Mouse (Mus musculus) heart, adult 2 months (tissue): Measurements from ENCODE around the gene Tex2. TPM values are rescaled to one million over a fixed set of nuclear protein-coding genes. Genes with fewer than 3 reads are reported as not detected.
"Not testable (repeated sequence)": the region's sequence is repeated elsewhere in the genome, so short reads cannot be mapped to it uniquely, and the experiment has no call there.

Source experiments
- DNase-seq, 2 experiments: peaks; one replicate each; pipeline ENCODE4 v3.0.0; 2021
- H3K27ac ChIP-seq: fragments of 200-600 bp; 2 replicates; pipeline ENCODE4 v1.8.1; 2022
- H3K27me3 ChIP-seq: fragments of 200-500 bp; 2 replicates; pipeline ENCODE4 v1.6.1; 2012; ENCODE audit warnings: mild to moderate bottlenecking, low read length, inconsistent platforms, mixed read lengths; ENCODE audit not compliant: control insufficient read depth, insufficient read depth
- H3K36me3 ChIP-seq: fragments of 200-500 bp; 2 replicates; pipeline ENCODE4 v1.6.1; 2012; ENCODE audit warnings: low read length, inconsistent platforms; ENCODE audit not compliant: control insufficient read depth, insufficient read depth
- H3K4me1 ChIP-seq: fragments of 200-500 bp; 2 replicates; pipeline ENCODE4 v1.6.1; 2011; ENCODE audit warnings: low read length; ENCODE audit not compliant: control insufficient read depth, insufficient read depth
- H3K4me3 ChIP-seq: fragments of 200-600 bp; 2 replicates; pipeline ENCODE4 v1.8.1; 2022
- H3K79me2 ChIP-seq: fragments of 200-500 bp; replicated peaks from 2 replicates; pipeline ENCODE4 v1.6.1; 2012; ENCODE audit warnings: mild to moderate bottlenecking, inconsistent platforms, low read length, moderate library complexity, mixed read lengths; ENCODE audit not compliant: control insufficient read depth, insufficient read depth
- H3K9ac ChIP-seq: fragments of 200-500 bp; 2 replicates; pipeline ENCODE4 v1.6.1; 2012; ENCODE audit warnings: low read depth, mild to moderate bottlenecking, control low read depth, inconsistent platforms, low read length, mixed read lengths
- CTCF ChIP-seq: fragments of 200-600 bp; IDR thresholded peaks from 2 replicates; pipeline ENCODE4 v1.8.1; 2022; ENCODE audit warnings: antibody characterized with exemption, mild to moderate bottlenecking, moderate library complexity
- EP300 ChIP-seq: fragments of 200-500 bp; IDR thresholded peaks from 2 replicates; pipeline ENCODE4 v1.6.1; 2011; ENCODE audit warnings: low read depth, low read length, control low read depth; ENCODE audit not compliant: insufficient read depth
- POLR2A ChIP-seq: fragments of 200-500 bp; IDR thresholded peaks from 2 replicates; pipeline ENCODE4 v1.6.1; 2011; ENCODE audit warnings: mild to moderate bottlenecking, low read depth, low read length, control low read depth; ENCODE audit not compliant: insufficient read depth
- WGBS: fragments of 180-500 bp; shearing (Covaris S2); methylation state at CpG from one replicate; pipeline ENCODE4 v1.1.7; 2018; 5-methylcytosine and 5-hydroxymethylcytosine counted together
- intact Hi-C: fragments of 180-260 bp; cut with DNase I; formaldehyde crosslinking; loops from one replicate; pipeline ENCODE4 v1.15.1; 2025
- polyA plus RNA-seq: library from polyadenylated mRNA; depleted of rRNA; stranded (reverse); fragments of >200 nt; gene quantifications from 2 replicates; pipeline ENCODE4 v1.2.3, GENCODE M21; 2012
- total RNA-seq, 2 experiments: library from RNA; stranded (reverse); gene quantifications; 2 replicates each; pipeline ENCODE4 v1.2.3; 2021

Tex2 gene
- total and polyA plus RNA-seq, 3 experiments = 17.2 to 46.8 (median 42.5) TPM

DNA sequence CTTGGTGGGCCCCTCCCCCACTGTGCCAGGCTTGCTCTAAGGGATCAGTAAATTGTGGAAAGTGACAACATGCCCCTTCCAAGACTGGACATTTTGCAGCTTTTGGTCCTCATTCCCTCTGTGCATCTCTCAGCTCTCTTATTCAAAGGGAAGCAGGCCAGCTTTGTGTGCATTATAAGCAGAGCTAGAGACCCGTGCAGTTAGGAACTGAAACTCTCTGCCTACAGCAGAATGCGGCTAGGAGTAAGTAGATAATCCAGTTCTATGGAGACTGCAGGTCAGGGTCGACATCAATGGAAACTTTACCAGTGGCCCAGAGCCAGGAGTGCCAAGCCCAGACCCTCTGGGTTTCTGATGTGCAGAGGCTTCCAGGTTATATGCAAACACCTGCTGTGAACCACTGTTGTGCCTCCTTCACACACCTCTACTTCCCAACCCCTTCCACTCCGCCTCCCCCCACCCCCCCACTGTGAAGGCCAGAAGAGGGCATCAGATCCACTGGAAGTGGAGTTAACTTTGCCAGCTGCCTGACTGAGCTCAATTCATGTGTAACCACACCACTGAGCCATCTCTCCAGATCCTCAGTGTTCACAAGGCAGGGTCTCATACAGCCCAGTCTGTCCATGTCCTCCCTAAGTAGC lies 114.4 kb downstream of the Tex2 start:
- no peaks in the 10 kb centered on the region; the same call in 1 of the 2 replicates for H3K4me1 ChIP-seq
- no peaks in the 10 kb centered on the region for H3K79me2 ChIP-seq
- no peak overlapping the region for H3K4me3 ChIP-seq
- DNase-seq = no peak
- TF ChIP-seq POLR2A = no peak
- TF ChIP-seq CTCF = no peak
- no peak for TF ChIP-seq EP300
- H3K27me3 ChIP-seq = no peaks in the 10 kb centered on the region
- 42% methylated on average over 4 of the region's 4 CpGs for WGBS
- no peak overlapping the region for H3K27ac ChIP-seq
- intact Hi-C loops = no loop called here
- H3K36me3 ChIP-seq = no peaks in the 10 kb centered on the region
- no peak overlapping the region for H3K9ac ChIP-seq

DNA sequence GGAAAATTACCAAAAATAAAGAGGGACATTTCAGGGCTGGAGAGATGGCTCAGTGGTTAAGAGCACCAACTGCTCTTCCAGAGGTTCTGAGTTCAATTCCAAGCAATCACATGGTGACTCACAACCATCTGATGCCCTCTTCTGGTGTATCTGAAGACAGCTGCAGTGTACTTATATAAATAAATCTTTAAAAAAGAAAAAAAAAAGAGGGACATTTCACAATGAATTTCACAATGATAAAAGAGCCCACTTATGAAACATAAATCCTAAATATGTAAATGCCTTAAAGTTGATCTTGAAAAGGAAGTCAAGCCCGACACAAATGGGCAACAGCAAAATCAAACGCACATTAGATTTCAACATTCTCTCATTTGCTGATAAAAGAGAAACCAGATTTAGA lies 115.3 kb downstream of the Tex2 start:
- H3K36me3 ChIP-seq = no peaks in the 10 kb centered on the region
- no peak for TF ChIP-seq POLR2A
- peak; percentile 30; the same call in 1 of the 2 replicates for TF ChIP-seq CTCF
- no peak for TF ChIP-seq EP300
- 80% methylated on average over 2 of the region's 2 CpGs for WGBS
- intact Hi-C loops = no loop called here
- H3K27ac ChIP-seq = no peak overlapping the region
- no peak overlapping the region for H3K9ac ChIP-seq
- H3K79me2 ChIP-seq = no peaks in the 10 kb centered on the region
- no peak overlapping the region for H3K4me3 ChIP-seq
- DNase-seq = no peak
- no peaks in the 10 kb centered on the region; the same call in 1 of the 2 replicates for H3K4me1 ChIP-seq
- H3K27me3 ChIP-seq = no peaks in the 10 kb centered on the region

- intact Hi-C loops, H3K79me2 ChIP-seq: not testable (repeated sequence)
- WGBS = 96% methylated on average over 2 of the region's 2 CpGs
Observed at GRCm38 (mm10) chr11:106497009-106497408, 116.2 kb downstream of the Tex2 start.

DNA sequence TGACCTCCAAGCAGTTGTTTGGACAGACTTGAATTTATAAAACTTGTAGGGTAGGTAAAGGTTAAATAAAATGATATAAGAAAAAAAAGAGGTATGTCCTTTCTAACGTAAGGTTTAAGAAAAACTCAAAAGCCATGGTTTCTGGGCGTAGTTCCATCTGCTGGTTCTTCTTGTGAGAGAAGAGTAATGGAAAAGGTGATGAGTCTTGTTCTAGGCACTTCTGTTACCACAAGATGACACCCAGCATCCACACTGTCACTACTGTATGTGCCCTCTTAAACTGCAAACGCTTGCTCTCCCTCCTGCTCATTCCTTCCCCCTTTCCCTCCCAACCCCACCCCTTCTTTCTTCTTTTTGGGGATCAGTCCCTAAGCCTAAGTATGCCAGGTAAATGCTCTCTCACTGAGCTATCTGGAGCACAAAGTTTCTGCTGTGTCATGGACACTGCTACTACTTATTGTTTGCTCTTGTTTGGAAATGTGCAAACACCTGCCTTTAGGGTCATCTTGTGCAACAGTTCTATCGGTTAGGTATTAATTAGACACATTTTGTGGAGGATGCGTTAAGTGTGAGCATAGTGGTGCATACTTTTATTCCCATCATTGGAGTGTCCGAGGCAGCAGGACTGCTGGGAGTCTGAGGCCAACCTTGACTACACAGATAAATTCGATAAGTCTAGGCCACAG lies 120.1 kb downstream of the Tex2 start:
- no peaks in the 10 kb centered on the region for H3K27me3 ChIP-seq
- H3K27ac ChIP-seq = no peak overlapping the region
- no peak overlapping the region for H3K9ac ChIP-seq
- intact Hi-C loops = no loop called here
- DNase-seq = no peak
- H3K4me3 ChIP-seq = no peak overlapping the region
- TF ChIP-seq EP300 (no peak), CTCF (no peak), POLR2A (no peak)
- H3K79me2 ChIP-seq = no peaks in the 10 kb centered on the region
- WGBS = 79% methylated on average over 7 of the region's 7 CpGs
- H3K36me3 ChIP-seq = no peaks in the 10 kb centered on the region
- no peaks in the 10 kb centered on the region; the same call in 1 of the 2 replicates for H3K4me1 ChIP-seq

More at GRCm38 (mm10) chr11:106497009-106497408, 116.2 kb downstream of the Tex2 start:
- not testable (repeated sequence) for H3K9ac ChIP-seq, H3K27ac ChIP-seq, H3K27me3 ChIP-seq, DNase-seq, H3K4me3 ChIP-seq, H3K4me1 ChIP-seq, H3K36me3 ChIP-seq

- TF ChIP-seq EP300 (peak; percentile 59; the same call in 1 of the 2 replicates), POLR2A (no peak), CTCF (peak; percentile 82)
- no peak overlapping the region for H3K27ac ChIP-seq
- H3K79me2 ChIP-seq = no peaks in the 10 kb centered on the region
- H3K36me3 ChIP-seq = 0 out of 2 replicates have a peak, but pooled peaks cover 2% of the 10 kb centered on the region
- H3K4me3 ChIP-seq = no peak overlapping the region
- H3K27me3 ChIP-seq = no peaks in the 10 kb centered on the region
- intact Hi-C loops = loop anchor here (1.0 kb wide), 1 partner anchor 73 kb away; no protein-coding TSS in a partner anchor
- WGBS = 2% methylated on average over 3 of the region's 3 CpGs
- DNase-seq = peak; percentile 49 to 56
- H3K9ac ChIP-seq = no peak overlapping the region
- no peaks in the 10 kb centered on the region; the same call in 1 of the 2 replicates for H3K4me1 ChIP-seq
Observed at GRCm38 (mm10) chr11:106491393-106491792, 121.8 kb downstream of the Tex2 start.

- H3K79me2 ChIP-seq, H3K9ac ChIP-seq, H3K27ac ChIP-seq, intact Hi-C loops, H3K4me3 ChIP-seq, H3K4me1 ChIP-seq, DNase-seq, H3K36me3 ChIP-seq, H3K27me3 ChIP-seq: not testable (repeated sequence)
- WGBS = 83% methylated on average over 6 of the region's 6 CpGs
Observed at GRCm38 (mm10) chr11:106490600-106490999, 122.6 kb downstream of the Tex2 start.
